Mouse (Mus musculus) adipose tissue, adult 10 weeks (tissue): Measurements from ENCODE around the gene Cdkn1c. TPM values are rescaled to one million over a fixed set of nuclear protein-coding genes. Genes with fewer than 3 reads are reported as not detected.

ENCODE experiments used
- polyA plus RNA-seq: library from polyadenylated mRNA; stranded (reverse); fragments of 350-450 nt; fragmentation: Illumina TruSeq; extraction: RNeasy Lipid Tissue Mini Kit (QIAGEN cat#74804); gene quantifications from one replicate; pipeline ENCODE4 v1.2.3, GENCODE M21; 2014; ENCODE audit warnings: low read depth, low replicate concordance

Gene Cdkn1c
- 22.3 TPM for polyA plus RNA-seq

GRCm38 (mm10) chr7:143460874-143461273 is at the start of gene Cdkn1c:
Gene Cdkn1c, minus strand, starts transcription at chr7:143461050.

GRCm38 (mm10) chr7:143502418-143503200 is 41.8 kb upstream of the Cdkn1c start, which contains the start of gene Phlda2:
Gene Phlda2, minus strand, starts transcription at chr7:143503150.

DNA sequence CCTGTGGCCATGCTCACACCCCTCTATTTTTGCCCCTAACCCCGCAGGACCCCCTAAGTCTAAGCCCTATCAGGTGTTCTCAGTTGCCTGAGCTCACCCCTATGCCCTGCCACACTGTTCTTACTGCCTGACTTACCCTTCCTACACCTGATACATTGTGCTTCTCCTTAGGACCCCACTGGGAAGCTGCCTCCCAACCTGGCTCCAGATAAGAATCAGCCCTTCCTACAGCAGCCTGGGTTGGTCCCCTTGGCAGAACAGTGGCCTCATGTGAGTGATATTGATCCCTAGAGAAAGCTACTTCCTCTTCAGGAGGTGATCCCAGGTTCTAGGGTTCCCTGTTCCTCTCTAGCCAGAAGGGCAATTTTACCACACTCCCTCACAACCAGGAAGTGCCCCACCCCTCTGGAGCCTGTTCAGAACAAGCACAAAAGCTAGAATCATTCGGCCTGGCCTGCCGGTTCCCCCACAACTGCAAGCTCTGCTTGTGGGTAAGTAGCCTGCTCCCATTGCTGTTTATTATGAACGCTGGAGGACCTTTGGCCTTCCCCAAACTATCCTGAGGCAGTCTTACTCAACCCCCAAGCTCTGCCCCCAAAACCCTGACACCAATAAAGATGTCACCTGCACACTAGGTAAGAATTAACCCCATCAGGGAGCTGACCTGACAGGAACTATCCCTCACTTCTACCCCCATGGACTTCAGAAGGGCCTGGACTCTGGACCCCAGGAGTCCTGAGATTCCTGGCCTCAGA is 12.7 kb upstream of the Cdkn1c start, which contains the start of gene Slc22a18:
Gene Slc22a18 (plus strand): TSS at position 390 of the 755 bp plus-strand sequence.

Other genes with a start within 250 kb of the Cdkn1c start
- gene Slc22a18, start 12.7 kb upstream of the Cdkn1c start, polyA plus RNA-seq: 6.0 TPM
- 9.5 TPM for gene Phlda2, start 42.1 kb upstream of the Cdkn1c start, polyA plus RNA-seq
- gene Nap1l4, start 88.1 kb upstream of the Cdkn1c start, polyA plus RNA-seq: 81.0 TPM
- gene Cars, start 139.0 kb upstream of the Cdkn1c start, polyA plus RNA-seq: 25.4 TPM
- 0.46 TPM for gene Tnfrsf26, start 167.7 kb upstream of the Cdkn1c start, polyA plus RNA-seq
- 1.4 TPM for gene Tnfrsf22, start 188.6 kb upstream of the Cdkn1c start, polyA plus RNA-seq
- gene Tnfrsf23, start 224.8 kb upstream of the Cdkn1c start, polyA plus RNA-seq: 1.7 TPM